Mouse (Mus musculus): ENCODE data around the gene Hrc.

- TF ChIP-seq POLR2A (IDR thresholded peaks at IDR 0.05; ENCODE audit: low read depth, low read length): no peak
- TF ChIP-seq CTCF (IDR thresholded peaks at IDR 0.05; ENCODE audit: borderline replicate concordance, insufficient read depth, low read length): no peak
These were observed 11.8 kb downstream of the Hrc start for GRCm38 (mm10) chr7:45346905-45347304.

All from embryonic fibroblast, embryonic 13.5 days (primary cell).